Mouse (Mus musculus): Measurements from ENCODE around the gene Gpr18. TPM values are rescaled to one million over a fixed set of nuclear protein-coding genes. Genes with fewer than 3 reads are reported as not detected.

Gene Gpr18
- polyA plus RNA-seq, 1 experiment from 2014 or later: 0.15 TPM

GRCm38 (mm10) chr14:121958041-121958750, 42.6 kb upstream of the Gpr18 start:
- no peak overlapping the region for H3K9ac ChIP-seq
- H3K4me1 ChIP-seq: peaks cover 11% of the 10 kb centered on the region; the same call in 1 of the 2 replicates
- no peak overlapping the region for H3K4me3 ChIP-seq
- no peaks in the 10 kb centered on the region for H3K27me3 ChIP-seq
- H3K27ac ChIP-seq: no peak overlapping the region
- no peak for ATAC-seq (ENCODE audit: insufficient number of reproducible peaks, low FRiP score, low TSS enrichment, low read depth)
- 65% methylated on average over 3 of the region's 3 CpGs for WGBS
- H3K9me3 ChIP-seq: no peaks in the 10 kb centered on the region
- no peak overlapping the region for H3K4me2 ChIP-seq
- H3K36me3 ChIP-seq: 0 out of 2 replicates have a peak, but pooled peaks cover 8% of the 10 kb centered on the region

GRCm38 (mm10) chr14:121957176-121957871, 41.7 kb upstream of the Gpr18 start:
- H3K4me2 ChIP-seq: no peak overlapping the region
- no peak overlapping the region for H3K27ac ChIP-seq
- H3K36me3 ChIP-seq: 0 out of 2 replicates have a peak, but pooled peaks cover 8% of the 10 kb centered on the region
- H3K4me1 ChIP-seq: peaks cover 11% of the 10 kb centered on the region; the same call in 1 of the 2 replicates
- ATAC-seq (ENCODE audit: insufficient number of reproducible peaks, low FRiP score, low TSS enrichment, low read depth): no peak
- no peak overlapping the region for H3K4me3 ChIP-seq
- no peaks in the 10 kb centered on the region for H3K9me3 ChIP-seq
- 88% methylated on average over 10 of the region's 10 CpGs for WGBS
- no peak overlapping the region for H3K9ac ChIP-seq
- H3K27me3 ChIP-seq: no peaks in the 10 kb centered on the region

- Histone ChIP-seq H3K4me3 (no peak overlapping the region), H3K9ac (no peak overlapping the region), H3K4me1 (peaks cover 7% of the 10 kb centered on the region; the same call in 1 of the 2 replicates), H3K4me2 (no peak overlapping the region), H3K27ac (no peak overlapping the region), H3K36me3 (0 out of 2 replicates have a peak, but pooled peaks cover 8% of the 10 kb centered on the region), H3K9me3 (no peaks in the 10 kb centered on the region), H3K27me3 (no peaks in the 10 kb centered on the region)
- ATAC-seq (ENCODE audit: insufficient number of reproducible peaks, low FRiP score, low TSS enrichment, low read depth): no peak
- 89% methylated on average over 5 of the region's 5 CpGs for whole genome bisulfite sequencing
These were observed 40.7 kb upstream of the Gpr18 start for GRCm38 (mm10) chr14:121956291-121956690.

- Histone ChIP-seq H3K4me1 (peaks cover 7% of the 10 kb centered on the region; the same call in 1 of the 2 replicates), H3K27me3 (no peaks in the 10 kb centered on the region), H3K36me3 (0 out of 2 replicates have a peak, but pooled peaks cover 8% of the 10 kb centered on the region), H3K4me3 (no peak overlapping the region), H3K9me3 (no peaks in the 10 kb centered on the region), H3K27ac (no peak overlapping the region), H3K9ac (no peak overlapping the region), H3K4me2 (no peak overlapping the region)
- ATAC-seq (ENCODE audit: insufficient number of reproducible peaks, low FRiP score, low TSS enrichment, low read depth): no peak
- 48% methylated on average over 5 of the region's 5 CpGs for WGBS
These were observed 39.7 kb upstream of the Gpr18 start for GRCm38 (mm10) chr14:121955176-121955795.

GRCm38 (mm10) chr14:121954608-121955007, 39.0 kb upstream of the Gpr18 start:
- no peaks in the 10 kb centered on the region for H3K9me3 ChIP-seq
- ATAC-seq (ENCODE audit: insufficient number of reproducible peaks, low FRiP score, low TSS enrichment, low read depth): no peak
- H3K27ac ChIP-seq: no peak overlapping the region
- H3K36me3 ChIP-seq: 0 out of 2 replicates have a peak, but pooled peaks cover 8% of the 10 kb centered on the region
- no peaks in the 10 kb centered on the region for H3K27me3 ChIP-seq
- H3K4me3 ChIP-seq: no peak overlapping the region
- peaks cover 7% of the 10 kb centered on the region; the same call in 1 of the 2 replicates for H3K4me1 ChIP-seq
- no peak overlapping the region for H3K4me2 ChIP-seq
- WGBS: 95% methylated on average over 12 of the region's 12 CpGs
- H3K9ac ChIP-seq: no peak overlapping the region

GRCm38 (mm10) chr14:121954129-121954528, 38.5 kb upstream of the Gpr18 start:
- H3K4me3 ChIP-seq: no peak overlapping the region
- H3K9me3 ChIP-seq: no peaks in the 10 kb centered on the region
- 95% methylated on average over 11 of the region's 11 CpGs for WGBS
- H3K4me2 ChIP-seq: no peak overlapping the region
- H3K9ac ChIP-seq: no peak overlapping the region
- no peak for ATAC-seq (ENCODE audit: insufficient number of reproducible peaks, low FRiP score, low TSS enrichment, low read depth)
- no peak overlapping the region for H3K27ac ChIP-seq
- H3K27me3 ChIP-seq: no peaks in the 10 kb centered on the region
- H3K36me3 ChIP-seq: 0 out of 2 replicates have a peak, but pooled peaks cover 8% of the 10 kb centered on the region
- peaks cover 7% of the 10 kb centered on the region; the same call in 1 of the 2 replicates for H3K4me1 ChIP-seq

- peaks cover 8% of the 10 kb centered on the region; the same call in 1 of the 2 replicates for H3K4me1 ChIP-seq
- no peak overlapping the region for H3K4me2 ChIP-seq
- WGBS: 86% methylated on average over 5 of the region's 5 CpGs
- H3K27ac ChIP-seq: no peak overlapping the region
- H3K9ac ChIP-seq: no peak overlapping the region
- 0 out of 2 replicates have a peak, but pooled peaks cover 8% of the 10 kb centered on the region for H3K36me3 ChIP-seq
- ATAC-seq (ENCODE audit: insufficient number of reproducible peaks, low FRiP score, low TSS enrichment, low read depth): no peak
- H3K27me3 ChIP-seq: no peaks in the 10 kb centered on the region
- H3K4me3 ChIP-seq: no peak overlapping the region
- no peaks in the 10 kb centered on the region for H3K9me3 ChIP-seq
These were observed 36.4 kb upstream of the Gpr18 start for GRCm38 (mm10) chr14:121952046-121952400.

- H3K27ac ChIP-seq: no peak overlapping the region
- H3K9me3 ChIP-seq: no peaks in the 10 kb centered on the region
- H3K4me3 ChIP-seq: no peak overlapping the region
- ATAC-seq (ENCODE audit: insufficient number of reproducible peaks, low FRiP score, low TSS enrichment, low read depth): no peak
- H3K36me3 ChIP-seq: 0 out of 2 replicates have a peak, but pooled peaks cover 8% of the 10 kb centered on the region
- no peak overlapping the region for H3K9ac ChIP-seq
- no peaks in the 10 kb centered on the region for H3K27me3 ChIP-seq
- peaks cover 11% of the 10 kb centered on the region; the same call in 1 of the 2 replicates for H3K4me1 ChIP-seq
- WGBS: 55% methylated on average over 2 of the region's 2 CpGs
- H3K4me2 ChIP-seq: no peak overlapping the region
These were observed 35.9 kb upstream of the Gpr18 start for GRCm38 (mm10) chr14:121951399-121952045.

- no peak overlapping the region for H3K9ac ChIP-seq
- ATAC-seq (ENCODE audit: insufficient number of reproducible peaks, low FRiP score, low TSS enrichment, low read depth): no peak
- 94% methylated on average over 5 of the region's 5 CpGs for WGBS
These were observed 34.3 kb upstream of the Gpr18 start for GRCm38 (mm10) chr14:121949897-121950296.

GRCm38 (mm10) chr14:121949436-121949835, 33.9 kb upstream of the Gpr18 start:
- Histone ChIP-seq H3K4me1 (peaks cover 8% of the 10 kb centered on the region; the same call in 1 of the 2 replicates), H3K36me3 (0 out of 2 replicates have a peak, but pooled peaks cover 5% of the 10 kb centered on the region), H3K27ac (no peak overlapping the region), H3K27me3 (no peaks in the 10 kb centered on the region), H3K9ac (no peak overlapping the region), H3K9me3 (no peaks in the 10 kb centered on the region), H3K4me3 (no peak overlapping the region), H3K4me2 (no peak overlapping the region)
- WGBS: 96% methylated on average over 3 of the region's 3 CpGs
- ATAC-seq (ENCODE audit: insufficient number of reproducible peaks, low FRiP score, low TSS enrichment, low read depth): no peak

More at GRCm38 (mm10) chr14:121949897-121950296, 34.3 kb upstream of the Gpr18 start:
- no peak overlapping the region for H3K4me2 ChIP-seq
- H3K9me3 ChIP-seq: no peaks in the 10 kb centered on the region
- no peaks in the 10 kb centered on the region for H3K27me3 ChIP-seq
- peaks cover 10% of the 10 kb centered on the region; the same call in 1 of the 2 replicates for H3K4me1 ChIP-seq
- 0 out of 2 replicates have a peak, but pooled peaks cover 8% of the 10 kb centered on the region for H3K36me3 ChIP-seq
- H3K27ac ChIP-seq: no peak overlapping the region
- no peak overlapping the region for H3K4me3 ChIP-seq

- Histone ChIP-seq H3K9me3 (no peaks in the 10 kb centered on the region), H3K4me2 (no peak overlapping the region), H3K4me3 (no peak overlapping the region), H3K27me3 (no peaks in the 10 kb centered on the region), H3K27ac (no peak overlapping the region), H3K36me3 (no peaks in the 10 kb centered on the region), H3K4me1 (peaks cover 8% of the 10 kb centered on the region; the same call in 1 of the 2 replicates), H3K9ac (no peak overlapping the region)
- no peak for ATAC-seq (ENCODE audit: insufficient number of reproducible peaks, low FRiP score, low TSS enrichment, low read depth)
- WGBS: 75% methylated on average over 3 of the region's 3 CpGs
These were observed 32.4 kb upstream of the Gpr18 start for GRCm38 (mm10) chr14:121947966-121948365.
